Mouse (Mus musculus) splenic B cell, adult 2 months (primary cell): ENCODE data around the gene Ror1.

Source experiments
- DNase-seq: peaks from one replicate; pipeline ENCODE4 v3.0.0-alpha.2; 2011; ENCODE audit warnings: low read depth, low spot score
- H3K27me3 ChIP-seq: 2 replicates; pipeline ENCODE4 v1.6.1; 2012; ENCODE audit warnings: mild to moderate bottlenecking, low read length, moderate library complexity, mixed read lengths; ENCODE audit not compliant: control insufficient read depth, poor library complexity, insufficient read depth, severe bottlenecking
- H3K36me3 ChIP-seq: 2 replicates; pipeline ENCODE4 v1.6.1; 2012; ENCODE audit warnings: mild to moderate bottlenecking, low read length, moderate library complexity, mixed read lengths; ENCODE audit not compliant: control insufficient read depth, poor library complexity, insufficient read depth, severe bottlenecking

Ror1 gene

GRCm38 (mm10) chr4:100097364-100097979, 1.9 kb downstream of the Ror1 start:
- no peak for DNase-seq
- no peaks in the 10 kb centered on the region; the same call in 1 of the 2 replicates for H3K27me3 ChIP-seq
- H3K36me3 ChIP-seq: no peaks in the 10 kb centered on the region

- no peaks in the 10 kb centered on the region for H3K27me3 ChIP-seq
- DNase-seq: no peak
Observed at GRCm38 (mm10) chr4:100101066-100101820, 5.7 kb downstream of the Ror1 start.

GRCm38 (mm10) chr4:100101844-100102243, 6.3 kb downstream of the Ror1 start:
- Histone ChIP-seq H3K27me3 (no peaks in the 10 kb centered on the region), H3K36me3 (no peaks in the 10 kb centered on the region)
- DNase-seq: no peak

More at GRCm38 (mm10) chr4:100101066-100101820, 5.7 kb downstream of the Ror1 start:
- H3K36me3 ChIP-seq: no peaks in the 10 kb centered on the region

GRCm38 (mm10) chr4:100104241-100104640, 8.7 kb downstream of the Ror1 start:
- no peak for DNase-seq
- no peaks in the 10 kb centered on the region for H3K36me3 ChIP-seq
- H3K27me3 ChIP-seq: no peaks in the 10 kb centered on the region

GRCm38 (mm10) chr4:100107593-100107992, 12.0 kb downstream of the Ror1 start:
- Histone ChIP-seq H3K27me3 (no peaks in the 10 kb centered on the region), H3K36me3 (no peaks in the 10 kb centered on the region)
- no peak for DNase-seq

GRCm38 (mm10) chr4:100108551-100108950, 13.0 kb downstream of the Ror1 start:
- Histone ChIP-seq H3K36me3 (no peaks in the 10 kb centered on the region), H3K27me3 (no peaks in the 10 kb centered on the region)
- no peak for DNase-seq

- Histone ChIP-seq H3K36me3 (no peaks in the 10 kb centered on the region), H3K27me3 (no peaks in the 10 kb centered on the region)
- DNase-seq: no peak
Observed at GRCm38 (mm10) chr4:100114148-100114547, 18.6 kb downstream of the Ror1 start.

- no peaks in the 10 kb centered on the region for H3K36me3 ChIP-seq
- no peaks in the 10 kb centered on the region for H3K27me3 ChIP-seq
- DNase-seq: no peak
Observed at GRCm38 (mm10) chr4:100116366-100116765, 20.8 kb downstream of the Ror1 start.

GRCm38 (mm10) chr4:100118676-100119075, 23.1 kb downstream of the Ror1 start:
- Histone ChIP-seq H3K36me3 (no peaks in the 10 kb centered on the region), H3K27me3 (no peaks in the 10 kb centered on the region)
- DNase-seq: no peak

- H3K36me3 ChIP-seq: no peaks in the 10 kb centered on the region
- DNase-seq: no peak
- H3K27me3 ChIP-seq: no peaks in the 10 kb centered on the region
Observed at GRCm38 (mm10) chr4:100119431-100119830, 23.8 kb downstream of the Ror1 start.

GRCm38 (mm10) chr4:100120547-100120946, 25.0 kb downstream of the Ror1 start:
- DNase-seq: no peak
- no peaks in the 10 kb centered on the region for H3K27me3 ChIP-seq
- no peaks in the 10 kb centered on the region for H3K36me3 ChIP-seq

- H3K27me3 ChIP-seq: no peaks in the 10 kb centered on the region
- H3K36me3 ChIP-seq: no peaks in the 10 kb centered on the region
- DNase-seq: no peak
Observed at GRCm38 (mm10) chr4:100122436-100122835, 26.8 kb downstream of the Ror1 start.

GRCm38 (mm10) chr4:100123519-100123918, 27.9 kb downstream of the Ror1 start:
- H3K27me3 ChIP-seq: no peaks in the 10 kb centered on the region
- no peaks in the 10 kb centered on the region for H3K36me3 ChIP-seq
- no peak for DNase-seq

- Histone ChIP-seq H3K36me3 (no peaks in the 10 kb centered on the region), H3K27me3 (no peaks in the 10 kb centered on the region)
- DNase-seq: no peak
Observed at GRCm38 (mm10) chr4:100124056-100124455, 28.5 kb downstream of the Ror1 start.

- H3K27me3 ChIP-seq: no peaks in the 10 kb centered on the region
- no peak for DNase-seq
- no peaks in the 10 kb centered on the region for H3K36me3 ChIP-seq
Observed at GRCm38 (mm10) chr4:100124935-100125334, 29.3 kb downstream of the Ror1 start.
